Mouse (Mus musculus) kidney, adult 9 months (tissue): ENCODE results near the gene Itih3.

Experiments
- DNase-seq: peaks from one replicate; pipeline ENCODE4 v3.0.0; 2022

The Itih3 gene

DNA sequence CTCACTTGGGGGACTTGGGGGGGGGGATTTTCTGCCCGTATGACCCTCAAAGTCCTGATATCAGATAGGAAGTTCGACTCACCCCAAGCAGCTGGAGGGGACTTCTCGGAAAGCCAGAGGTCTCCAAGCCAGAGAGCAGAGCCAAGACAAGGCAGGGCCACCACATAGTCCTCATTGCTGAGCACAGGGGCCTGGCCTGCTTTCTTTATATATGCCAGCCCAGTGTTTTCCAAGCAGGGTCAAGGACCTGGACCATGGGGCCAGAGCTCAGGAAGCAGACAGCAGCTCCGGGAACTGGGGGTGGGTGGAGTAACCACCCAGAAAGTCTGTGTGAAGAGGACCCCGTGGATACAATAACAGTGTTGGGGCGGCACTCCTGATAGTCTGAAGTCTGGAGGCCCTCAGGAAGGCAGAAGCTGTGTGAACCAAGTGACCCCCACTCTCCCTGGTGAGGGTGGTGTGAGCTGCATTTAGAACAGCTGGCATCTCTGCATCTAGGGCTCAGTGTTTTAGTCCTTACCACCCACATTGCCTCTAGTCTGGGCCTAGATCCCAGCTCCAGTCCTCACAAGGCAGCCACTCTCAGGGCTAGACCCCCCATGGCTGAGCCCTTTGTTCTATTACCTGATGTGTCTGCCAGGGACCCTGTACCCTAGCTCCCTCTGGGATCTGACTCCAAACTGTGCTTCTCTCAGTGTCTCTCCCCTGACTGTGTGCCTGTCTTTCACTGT is at the start of gene Itih3:
Itih3 (minus strand) TSS at position 386 of the 731 bp plus-strand sequence.
- DNase-seq = no peak

DNA sequence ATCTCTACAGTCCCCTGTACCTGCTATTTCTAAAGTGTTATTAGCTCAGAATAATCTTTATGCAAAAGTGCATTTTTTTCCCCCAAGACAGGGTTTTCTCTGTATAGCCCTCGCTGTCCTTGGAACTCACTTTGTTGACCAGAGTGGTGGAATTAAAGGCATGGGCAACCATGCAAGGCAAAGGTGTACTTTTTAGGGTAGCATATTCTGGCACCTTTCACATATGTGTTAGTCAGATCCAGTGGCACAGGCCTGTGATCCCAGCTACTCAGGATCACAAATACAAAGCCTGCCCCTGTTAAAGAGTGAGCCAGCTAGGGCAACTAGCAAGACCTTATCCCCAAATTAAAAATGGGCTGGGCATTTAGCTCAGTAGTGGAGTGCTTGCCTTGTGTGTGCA is 36.8 kb upstream of the Itih3 start:
- DNase-seq = peak; percentile 73

DNA sequence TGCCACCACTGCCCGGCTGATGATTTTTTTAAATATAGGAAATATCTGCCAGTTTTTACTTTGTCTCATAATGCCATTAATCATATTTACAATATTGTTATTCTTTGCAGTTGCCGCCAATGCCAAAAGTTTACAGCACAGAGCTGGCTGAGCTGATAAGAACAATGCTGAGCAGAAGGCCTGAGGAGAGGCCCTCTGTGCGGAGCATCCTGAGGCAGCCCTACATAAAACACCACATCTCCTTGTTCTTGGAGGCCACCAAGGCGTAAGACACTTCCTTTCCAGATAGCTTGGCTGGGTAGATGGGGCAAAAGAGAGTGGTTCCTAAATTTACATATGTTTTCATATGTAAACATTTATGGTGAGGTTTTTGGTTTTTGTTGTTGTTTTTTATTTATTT is 35.5 kb upstream of the Itih3 start:
- no peak for DNase-seq

- DNase-seq = no peak
Observed at GRCm38 (mm10) chr14:30958517-30958916, 35.0 kb upstream of the Itih3 start.

GRCm38 (mm10) chr14:30951154-30951825 is 27.7 kb upstream of the Itih3 start, which contains the start of gene Nek4:
Gene Nek4 (plus strand): TSS chr14:30951377.
- DNase-seq = peak; percentile 98

- no peak for DNase-seq
Observed at GRCm38 (mm10) chr14:30949986-30950385, 26.4 kb upstream of the Itih3 start.

GRCm38 (mm10) chr14:30944745-30945144 is 21.2 kb upstream of the Itih3 start:
- DNase-seq = no peak

- DNase-seq = peak; percentile 63
Observed at GRCm38 (mm10) chr14:30943860-30944674, 20.5 kb upstream of the Itih3 start.

- DNase-seq = peak; percentile 54
Observed at GRCm38 (mm10) chr14:30943038-30943437, 19.5 kb upstream of the Itih3 start, which contains the start of gene Itih1. Gene Itih1 (minus strand): TSS chr14:30943289.

DNA sequence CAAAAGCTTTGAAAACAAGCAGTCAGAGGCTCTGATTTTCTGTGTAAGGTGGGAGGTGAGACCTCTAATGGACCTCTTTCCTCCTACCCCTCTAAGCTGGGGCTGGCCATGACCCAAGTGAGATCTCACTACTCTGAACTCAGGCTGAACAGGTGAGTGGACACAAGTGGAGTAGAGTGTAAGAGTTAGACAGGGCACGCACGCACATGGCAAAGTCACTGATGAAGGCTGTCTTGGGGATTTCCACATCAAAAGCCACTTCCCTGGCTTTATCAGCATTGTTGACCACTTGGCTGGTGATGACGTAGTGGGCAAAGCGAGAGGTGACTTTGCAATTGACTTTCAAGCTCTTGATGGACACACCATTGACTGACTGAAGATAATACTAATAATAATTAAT is 18.7 kb upstream of the Itih3 start:
- DNase-seq = no peak

DNA sequence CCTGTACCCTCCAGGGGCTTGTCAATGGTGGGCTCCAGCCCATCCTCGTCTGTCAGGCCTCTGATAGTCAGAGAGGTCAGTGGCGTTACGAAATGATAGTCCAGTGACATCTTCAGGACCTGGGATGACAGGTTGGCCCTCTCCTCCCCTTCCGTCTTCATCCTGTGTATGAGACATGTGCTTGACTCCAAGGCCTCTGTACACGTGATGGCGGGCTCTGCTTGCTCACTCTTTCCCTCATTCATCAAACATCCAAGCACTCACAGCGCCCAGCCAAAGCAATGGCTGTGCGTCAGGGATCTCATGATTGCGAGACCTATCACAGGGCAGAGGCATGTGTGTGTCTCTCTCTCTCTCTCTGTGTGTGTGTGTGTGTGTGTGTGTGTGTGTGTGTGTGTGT is 9.8 kb upstream of the Itih3 start:
- DNase-seq = no peak

DNA sequence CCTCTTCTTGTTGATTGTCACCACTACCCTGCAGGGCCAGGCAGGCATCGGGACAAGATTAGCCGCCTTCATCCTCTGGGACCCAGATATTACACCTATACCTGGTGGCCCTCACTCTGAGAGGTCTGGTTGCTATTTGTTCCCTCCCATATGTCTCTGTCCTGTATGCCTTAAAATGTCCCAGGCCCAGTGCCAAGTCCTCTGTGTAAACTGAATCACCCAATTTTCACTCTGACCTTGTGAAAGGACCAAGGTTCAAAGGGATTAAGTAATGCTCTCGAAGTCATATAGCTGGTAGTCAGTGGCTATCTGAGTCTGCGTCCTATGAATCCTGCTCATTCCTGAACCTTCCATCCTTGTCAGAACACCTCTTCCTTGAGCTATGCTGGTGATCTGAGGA is 6.8 kb upstream of the Itih3 start:
- DNase-seq = no peak

GRCm38 (mm10) chr14:30925492-30925891 is 1.9 kb upstream of the Itih3 start:
- DNase-seq = no peak

DNA sequence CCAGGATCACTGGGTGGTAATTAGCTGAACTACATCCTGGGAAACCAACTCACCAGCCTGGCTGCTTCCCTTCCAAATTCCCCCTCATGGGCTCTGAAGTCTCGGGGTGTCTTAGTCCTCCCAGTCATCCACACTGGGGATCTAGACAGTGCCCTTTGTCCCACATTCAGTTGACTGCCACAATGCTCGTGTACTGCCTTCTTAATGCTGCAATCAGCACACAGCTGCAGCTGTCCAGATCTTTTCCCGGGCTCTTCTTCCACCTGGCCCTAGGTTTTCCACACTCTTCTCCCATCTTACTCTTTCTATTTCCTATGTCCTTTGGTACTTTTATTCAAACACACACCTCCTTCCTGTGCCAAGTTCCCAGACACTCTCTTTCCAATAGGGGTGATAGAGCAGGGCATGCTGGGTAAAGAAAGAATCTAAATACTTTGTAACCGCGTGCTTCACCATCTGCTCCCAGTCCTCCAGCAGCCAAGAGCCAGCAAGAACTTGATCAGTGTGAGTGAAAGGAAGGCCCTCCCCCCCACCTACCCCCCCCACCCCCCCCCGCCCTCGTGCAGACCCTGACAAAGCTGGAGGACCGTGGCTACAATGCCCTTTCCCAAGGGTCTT is 1.4 kb downstream of the Itih3 start:
- DNase-seq = no peak

DNA sequence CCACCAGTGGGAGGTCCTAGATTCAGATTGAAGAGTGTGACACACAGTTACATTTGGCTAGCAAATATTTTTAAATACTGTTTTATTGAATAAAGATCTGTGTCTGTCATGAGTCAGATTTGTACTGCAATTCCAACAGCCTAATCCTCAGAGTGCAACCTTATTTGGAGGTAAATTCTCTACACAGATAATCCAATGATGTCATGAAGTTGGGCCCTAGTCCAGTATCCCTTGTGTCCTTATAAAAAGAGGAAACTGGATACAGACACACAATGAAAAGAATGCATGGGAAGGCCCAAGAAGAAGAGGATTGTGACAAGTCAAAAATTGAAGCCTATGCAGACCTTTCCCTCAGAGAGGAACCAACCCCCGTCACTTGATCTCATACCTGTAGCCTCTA is 7.0 kb downstream of the Itih3 start:
- no peak for DNase-seq

DNA sequence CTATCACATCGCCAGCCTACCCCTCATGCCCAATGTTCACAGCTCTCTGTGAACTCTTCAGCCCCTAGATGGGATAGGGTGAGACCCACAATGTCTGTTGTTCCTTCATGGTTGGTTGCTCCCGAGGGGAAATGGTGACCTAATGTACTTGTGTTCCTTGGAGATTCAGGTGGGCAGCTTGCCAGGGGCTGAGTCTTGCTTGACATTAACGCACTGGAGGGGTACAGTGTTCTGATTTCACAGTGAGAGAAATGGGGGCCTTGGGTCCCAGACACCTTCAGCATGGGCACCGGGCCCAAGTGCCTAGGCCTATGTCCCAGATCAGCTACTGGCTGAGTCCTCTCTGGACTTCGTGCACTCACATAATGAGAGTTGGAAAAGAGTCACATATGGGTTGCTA is 10.2 kb downstream of the Itih3 start:
- DNase-seq = peak; percentile 57

- peak; percentile 63 for DNase-seq
Observed at GRCm38 (mm10) chr14:30912641-30913040, 10.9 kb downstream of the Itih3 start.

DNA sequence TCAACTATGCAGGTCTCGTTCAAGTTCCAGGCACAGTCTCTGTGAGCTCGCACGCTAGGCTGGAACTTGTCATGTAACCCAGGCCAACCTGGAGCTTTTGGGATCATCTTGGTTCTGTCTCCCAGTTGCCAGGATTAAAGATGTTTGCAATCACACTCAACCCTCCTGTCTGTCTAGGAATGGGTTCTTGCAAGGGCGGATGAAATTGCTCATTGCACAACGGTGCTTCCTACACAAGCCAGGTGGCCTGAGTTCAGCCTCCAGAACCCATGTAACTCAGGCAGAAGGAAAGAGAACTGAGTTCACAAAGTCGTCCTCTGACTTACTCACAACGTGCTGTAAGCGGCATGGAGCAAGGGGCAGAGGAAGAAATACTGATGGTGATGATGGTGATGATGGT is 12.4 kb downstream of the Itih3 start:
- DNase-seq = no peak

DNA sequence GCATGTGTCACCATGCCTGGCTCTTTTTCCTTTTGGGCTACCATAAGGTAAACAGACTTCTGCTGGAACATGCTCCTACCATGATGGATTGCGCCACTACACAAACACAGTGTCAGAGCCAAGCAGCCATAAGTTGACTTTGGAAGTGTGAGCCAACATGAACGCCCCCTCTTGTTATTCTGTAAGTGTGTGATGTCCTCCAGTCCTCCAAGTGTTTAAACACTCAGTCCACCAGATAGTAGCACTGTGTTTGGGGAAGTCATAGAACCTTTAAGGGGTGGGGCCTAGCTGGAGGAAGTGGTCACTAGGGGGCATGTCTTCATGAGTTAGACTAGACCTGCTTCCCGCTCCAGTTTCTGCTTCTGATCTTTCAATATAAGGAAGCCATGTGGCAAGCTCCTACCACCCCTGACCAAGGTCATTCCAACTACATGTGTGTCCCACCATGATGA is 15.7 kb downstream of the Itih3 start:
- no peak for DNase-seq

DNA sequence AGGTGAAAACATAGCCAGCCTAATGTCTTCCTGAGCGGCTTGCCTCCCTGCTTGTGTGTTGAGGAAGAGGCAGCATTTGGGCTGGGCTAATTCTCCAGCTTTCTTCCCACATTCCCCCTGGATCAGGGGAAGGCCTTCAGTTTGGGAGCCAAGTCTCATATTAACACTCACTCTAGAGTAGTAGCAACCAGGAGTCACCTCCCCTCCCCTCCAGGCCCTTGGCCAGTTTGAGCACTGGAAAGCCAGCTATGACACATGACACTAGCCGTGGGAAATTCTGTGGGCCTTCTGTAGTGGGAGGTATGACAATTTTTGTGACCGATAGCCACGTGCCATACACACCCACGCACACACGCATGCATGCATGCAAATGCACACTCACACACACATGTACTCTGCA is 17.6 kb downstream of the Itih3 start:
- DNase-seq = no peak

DNA sequence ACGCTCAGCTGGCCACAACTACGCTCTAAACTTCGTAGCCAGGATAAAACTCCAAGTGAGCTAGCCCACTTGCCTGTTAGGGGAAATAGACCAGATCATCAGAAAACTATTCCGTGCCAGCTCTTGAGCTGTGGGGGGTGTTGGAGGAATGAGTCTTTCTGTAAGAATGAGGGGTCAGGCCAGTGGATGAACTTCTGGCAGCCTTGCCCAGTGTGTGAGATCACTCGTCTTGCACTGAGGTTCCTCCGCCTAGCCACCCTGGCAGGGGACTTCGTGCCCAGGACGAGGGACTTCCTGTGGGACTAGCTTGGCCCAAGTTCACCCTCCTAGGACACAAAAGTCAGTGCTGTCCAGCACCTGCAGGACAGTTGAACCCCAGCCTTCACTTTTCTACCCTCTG is 19.3 kb downstream of the Itih3 start:
- DNase-seq = no peak

- no peak for DNase-seq
Observed at GRCm38 (mm10) chr14:30903036-30903435, 20.5 kb downstream of the Itih3 start.

DNA sequence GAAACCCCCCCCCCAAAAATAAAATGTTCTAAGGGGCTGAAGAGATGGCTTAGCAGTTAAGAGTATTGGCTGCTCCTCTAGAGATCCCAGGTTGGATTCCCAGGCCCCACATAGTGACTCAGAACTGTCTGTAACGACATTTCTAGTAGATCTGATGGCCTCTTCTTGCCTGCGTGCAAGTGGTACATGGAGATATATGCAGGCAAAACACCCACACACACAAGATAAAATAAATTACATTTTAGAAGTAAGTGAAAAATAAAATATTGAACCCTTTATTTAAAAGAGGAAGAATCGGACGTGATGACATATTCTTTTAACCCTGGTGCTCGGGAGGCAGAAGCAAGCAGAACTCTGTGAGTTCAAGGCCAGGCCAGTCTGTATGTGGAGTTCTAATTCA is 20.9 kb downstream of the Itih3 start:
- no peak for DNase-seq
